Mouse (Mus musculus) B cell, adult 67 days (primary cell): Measurements from ENCODE around the gene E030030I06Rik. TPM values are rescaled to one million over a fixed set of nuclear protein-coding genes. Genes with fewer than 3 reads are reported as not detected.

Experiments
- total RNA-seq, 2 experiments: library from RNA; stranded (reverse); gene quantifications; 4 replicates each; pipeline ENCODE4 v1.2.4; 2023

Gene E030030I06Rik
- total RNA-seq, result 10 to 100 TPM in 1 of 2 experiments, 1 to 10 TPM in 1; 8.7 to 10.9 TPM

DNA sequence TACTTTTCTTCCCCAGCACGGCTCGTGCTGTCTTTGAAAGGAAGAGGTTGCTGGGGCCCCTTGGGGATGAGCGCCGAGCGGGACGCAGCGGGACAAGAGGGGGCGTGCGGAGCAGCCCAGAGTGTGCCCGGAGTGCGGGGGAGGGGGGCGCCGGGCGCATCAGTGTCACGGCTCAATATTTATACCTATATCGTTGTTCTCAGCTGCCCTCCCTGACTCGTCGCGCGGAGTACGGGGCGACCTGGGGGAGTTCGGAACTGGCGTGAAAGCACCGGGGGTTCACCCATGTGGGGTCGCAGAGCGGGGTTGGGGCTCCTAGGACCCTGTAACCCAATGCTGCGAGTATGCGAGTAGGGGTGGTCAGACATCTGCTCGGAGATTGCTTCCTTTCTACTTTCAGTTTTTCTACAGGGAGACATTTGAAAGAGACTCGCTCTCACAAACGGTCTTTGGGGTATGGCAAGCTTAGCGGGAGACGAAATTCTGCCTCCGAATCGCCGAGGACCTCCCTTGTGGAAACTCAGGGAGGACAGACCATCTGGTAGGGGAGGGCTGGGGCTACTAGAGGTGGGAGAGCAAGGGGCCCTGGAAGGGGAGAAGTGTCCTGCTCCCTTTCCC is at the start of gene E030030I06Rik:
TSS of gene E030030I06Rik (minus strand) at position 198 of the 618 bp plus-strand sequence.

DNA sequence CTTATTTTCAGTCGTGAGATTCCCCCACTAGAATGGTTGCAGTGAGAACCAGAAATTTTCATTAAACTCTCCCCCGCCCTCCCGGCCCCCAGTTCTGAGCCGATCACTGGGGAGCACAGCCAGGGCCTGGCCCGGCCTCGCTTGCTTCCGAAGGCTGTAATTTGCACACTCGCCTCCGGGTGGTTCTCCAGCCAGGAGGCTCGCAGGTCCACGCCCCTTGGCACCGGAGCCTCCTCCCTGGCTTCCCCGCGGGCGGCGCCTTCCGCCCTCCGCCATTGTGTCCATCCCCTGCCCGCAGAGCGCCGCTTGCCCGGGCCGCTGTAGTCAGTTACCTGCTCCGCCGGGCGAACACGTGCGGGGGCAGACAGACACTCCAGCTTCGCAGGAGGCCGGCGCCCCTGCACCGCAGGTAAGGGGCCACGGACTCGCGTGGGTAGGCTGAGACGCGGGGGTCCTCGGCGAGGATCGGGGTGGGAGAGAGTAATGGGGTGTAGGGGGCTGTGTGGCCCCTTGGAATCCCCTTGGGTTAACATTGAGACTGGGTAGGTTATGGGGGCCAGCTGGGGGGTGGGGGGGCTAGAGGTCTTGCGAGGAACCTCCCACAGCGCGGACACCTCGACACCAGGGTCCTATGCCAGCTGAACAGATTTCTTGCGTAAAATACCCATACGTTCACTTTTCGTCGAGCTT is 9.4 kb upstream of the E030030I06Rik start, which contains the start of the genes Raet1e and H60b:
TSS of gene Raet1e (plus strand) at position 260 of the 690 bp plus-strand sequence.
TSS of gene H60b (plus strand) at position 277 of the 690 bp plus-strand sequence.

DNA sequence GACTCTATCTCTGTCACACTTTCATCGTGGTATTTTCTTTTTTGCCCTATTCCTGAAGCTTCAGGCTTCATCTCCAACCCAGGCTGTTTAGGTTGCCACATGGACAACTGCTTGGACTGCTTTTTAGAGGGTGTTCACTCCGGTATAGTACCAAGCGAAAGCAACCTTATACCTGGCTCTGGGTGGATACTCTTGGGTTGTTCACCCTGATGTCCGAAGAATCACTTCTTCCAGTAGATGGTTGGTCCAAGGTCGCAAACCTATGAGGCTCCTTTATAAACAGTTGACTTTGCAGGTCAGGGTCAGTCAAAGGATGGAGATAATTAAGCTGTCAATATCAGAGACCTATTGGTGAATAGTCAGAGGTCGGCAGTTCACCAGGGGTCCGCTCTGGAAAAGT is 81.1 kb downstream of the E030030I06Rik start, which contains the start of gene 4930444G20Rik:
TSS of gene 4930444G20Rik (minus strand) at position 101 of the 400 bp plus-strand sequence.

Other genes with a start within 250 kb of the E030030I06Rik start
- not detected for gene 4930444G20Rik, start 81.2 kb downstream of the E030030I06Rik start, total RNA-seq
- gene Raet1e, start 9.3 kb upstream of the E030030I06Rik start, total RNA-seq, result not detected
- gene H60b, start 9.3 kb upstream of the E030030I06Rik start, total RNA-seq, result not detected
- gene Raet1d, start 211.3 kb upstream of the E030030I06Rik start, total RNA-seq, result not detected